Mouse (Mus musculus) heart, embryonic 12.5 days (tissue): ENCODE results near the gene Zfp580. TPM values are rescaled to one million over a fixed set of nuclear protein-coding genes. Genes with fewer than 3 reads are reported as not detected.

Experiments used
- ATAC-seq: fragments of 200-750 bp; cut with Nextera tagmentation; 2 replicates; pipeline ENCODE4 v1.8.0; 2017; ENCODE audit warnings: moderate TSS enrichment, moderate library complexity; ENCODE audit not compliant: insufficient number of reproducible peaks, low FRiP score
- H3K27ac ChIP-seq: fragments of 300-500 bp; sonication (generic); 2 replicates; pipeline ENCODE4 v1.5.1; 2016; ENCODE audit warnings: mild to moderate bottlenecking, moderate library complexity; ENCODE audit not compliant: poor library complexity, severe bottlenecking
- H3K27me3 ChIP-seq: fragments of 300-500 bp; sonication (generic); replicated peaks from 2 replicates; pipeline ENCODE4 v1.6.1; 2016; ENCODE audit warnings: mild to moderate bottlenecking, moderate library complexity
- H3K36me3 ChIP-seq: fragments of 300-500 bp; sonication (generic); 2 replicates; pipeline ENCODE4 v1.6.1; 2016; ENCODE audit warnings: mild to moderate bottlenecking, moderate library complexity
- H3K4me1 ChIP-seq: fragments of 300-500 bp; sonication (generic); replicated peaks from 2 replicates; pipeline ENCODE4 v1.6.1; 2016; ENCODE audit warnings: mild to moderate bottlenecking
- H3K4me2 ChIP-seq: fragments of 300-500 bp; sonication (generic); 2 replicates; pipeline ENCODE4 v1.6.1; 2016; ENCODE audit warnings: mild to moderate bottlenecking, moderate library complexity
- H3K4me3 ChIP-seq: fragments of 300-500 bp; sonication (generic); 2 replicates; pipeline ENCODE4 v1.5.1; 2016; ENCODE audit warnings: mild to moderate bottlenecking
- H3K9ac ChIP-seq: fragments of 300-500 bp; sonication (generic); 2 replicates; pipeline ENCODE4 v1.6.1; 2016; ENCODE audit warnings: mild to moderate bottlenecking, moderate library complexity
- H3K9me3 ChIP-seq: fragments of 300-500 bp; sonication (generic); replicated peaks from 2 replicates; pipeline ENCODE4 v1.6.1; 2016; ENCODE audit warnings: mild to moderate bottlenecking, moderate library complexity
- WGBS: fragments of 180-500 bp; shearing (Covaris S2); methylation state at CpG from one replicate; pipeline ENCODE4 v1.1.7; 2016; 5-methylcytosine and 5-hydroxymethylcytosine counted together
- polyA plus RNA-seq: library from polyadenylated mRNA; unstranded; fragments of >200 nt; fragmentation: Nextera tagmentation; extraction: Ambion mirVana; gene quantifications from 2 replicates; pipeline ENCODE4 v1.2.1, GENCODE M21; 2016

Gene Zfp580
- polyA plus RNA-seq, 1 experiment from 2014 or later, result 16.6 TPM

- H3K36me3 ChIP-seq, result peaks cover 54% of the 10 kb centered on the region
- H3K9me3 ChIP-seq, result peaks cover 25% of the 10 kb centered on the region
- H3K4me3 ChIP-seq, result no peak overlapping the region
- no peak overlapping the region for H3K27ac ChIP-seq
- no peak overlapping the region for H3K9ac ChIP-seq
- no peak for ATAC-seq
- WGBS, result 89% methylated on average over 9 of the region's 9 CpGs
- H3K4me2 ChIP-seq, result no peak overlapping the region
- peaks cover 10% of the 10 kb centered on the region for H3K4me1 ChIP-seq
- H3K27me3 ChIP-seq, result no peaks in the 10 kb centered on the region
Measured at GRCm38 (mm10) chr7:5036136-5036535, 15.2 kb upstream of the Zfp580 start.

- Histone ChIP-seq H3K9ac (no peak overlapping the region), H3K27ac (no peak overlapping the region), H3K4me2 (no peak overlapping the region), H3K4me1 (peaks cover 10% of the 10 kb centered on the region), H3K9me3 (peaks cover 16% of the 10 kb centered on the region), H3K4me3 (no peak overlapping the region), H3K36me3 (peaks cover 51% of the 10 kb centered on the region), H3K27me3 (no peaks in the 10 kb centered on the region)
- WGBS, result 86% methylated on average over 7 of the region's 7 CpGs
- ATAC-seq, result no peak
Measured at GRCm38 (mm10) chr7:5037026-5037425, 14.3 kb upstream of the Zfp580 start.

- no peak for ATAC-seq
Measured at GRCm38 (mm10) chr7:5037467-5037866, 13.9 kb upstream of the Zfp580 start.

GRCm38 (mm10) chr7:5038109-5038732 lies 13.1 kb upstream of the Zfp580 start, which contains the start of gene Zfp784:
Gene Zfp784, minus strand, starts transcription at chr7:5038446.
- Histone ChIP-seq H3K27ac (peak within 1 kb of the TSS; percentile 92), H3K27me3 (no peaks in the 10 kb centered on the region), H3K36me3 (peaks cover 39% of the 10 kb centered on the region), H3K9ac (peak within 1 kb of the TSS; percentile 77), H3K9me3 (peaks cover 6% of the 10 kb centered on the region), H3K4me2 (peak within 1 kb of the TSS; percentile 65), H3K4me3 (peak within 1 kb of the TSS; percentile 66), H3K4me1 (peaks cover 10% of the 10 kb centered on the region)
- ATAC-seq, result peak; percentile 97
- WGBS, result under 1% methylated on average over 48 of the region's 48 CpGs

More at GRCm38 (mm10) chr7:5037467-5037866, 13.9 kb upstream of the Zfp580 start:
- peaks cover 10% of the 10 kb centered on the region for H3K4me1 ChIP-seq
- peak overlapping the region; percentile 92; the same call in 1 of the 2 replicates for H3K27ac ChIP-seq
- H3K27me3 ChIP-seq, result no peaks in the 10 kb centered on the region
- 76% methylated on average over 8 of the region's 8 CpGs for WGBS
- peak overlapping the region; percentile 66 for H3K4me3 ChIP-seq
- H3K4me2 ChIP-seq, result peak overlapping the region; percentile 65
- H3K9me3 ChIP-seq, result peaks cover 12% of the 10 kb centered on the region
- H3K36me3 ChIP-seq, result peaks cover 47% of the 10 kb centered on the region
- H3K9ac ChIP-seq, result 0 out of 2 replicates have a peak overlapping the region, but pooled peaks have one; percentile 77

GRCm38 (mm10) chr7:5038940-5039339 lies 12.4 kb upstream of the Zfp580 start:
- H3K9me3 ChIP-seq, result peaks cover 6% of the 10 kb centered on the region
- no peak for ATAC-seq
- 37% methylated on average over 5 of the region's 5 CpGs for WGBS
- peak overlapping the region; percentile 66 for H3K4me3 ChIP-seq
- H3K4me2 ChIP-seq, result peak overlapping the region; percentile 65
- peak overlapping the region; percentile 77 for H3K9ac ChIP-seq
- peaks cover 10% of the 10 kb centered on the region for H3K4me1 ChIP-seq
- no peaks in the 10 kb centered on the region for H3K27me3 ChIP-seq
- peak overlapping the region; percentile 92; the same call in 1 of the 2 replicates for H3K27ac ChIP-seq
- peaks cover 32% of the 10 kb centered on the region for H3K36me3 ChIP-seq

GRCm38 (mm10) chr7:5044981-5045380 lies 6.4 kb upstream of the Zfp580 start:
- no peak overlapping the region for H3K4me2 ChIP-seq
- H3K9ac ChIP-seq, result no peak overlapping the region
- no peaks in the 10 kb centered on the region for H3K9me3 ChIP-seq
- no peak for ATAC-seq
- H3K4me1 ChIP-seq, result 0 out of 2 replicates have a peak, but pooled peaks cover 1% of the 10 kb centered on the region
- 63% methylated on average over 2 of the region's 2 CpGs for WGBS
- peaks cover 6% of the 10 kb centered on the region for H3K36me3 ChIP-seq
- no peaks in the 10 kb centered on the region for H3K27me3 ChIP-seq
- H3K4me3 ChIP-seq, result no peak overlapping the region
- H3K27ac ChIP-seq, result no peak overlapping the region

- H3K4me3 ChIP-seq, result no peak overlapping the region
- H3K27me3 ChIP-seq, result no peaks in the 10 kb centered on the region
- peaks cover 9% of the 10 kb centered on the region for H3K4me1 ChIP-seq
- no peak overlapping the region for H3K27ac ChIP-seq
- H3K9ac ChIP-seq, result no peak overlapping the region
- H3K4me2 ChIP-seq, result no peak overlapping the region
- 61% methylated on average over 2 of the region's 2 CpGs for WGBS
- peaks cover 6% of the 10 kb centered on the region for H3K36me3 ChIP-seq
- H3K9me3 ChIP-seq, result no peaks in the 10 kb centered on the region
- ATAC-seq, result no peak
Measured at GRCm38 (mm10) chr7:5046112-5046511, 5.2 kb upstream of the Zfp580 start.

- peaks cover 7% of the 10 kb centered on the region for H3K27me3 ChIP-seq
- 27% methylated on average over 2 of the region's 2 CpGs for WGBS
- H3K4me1 ChIP-seq, result peaks cover 15% of the 10 kb centered on the region
- no peak overlapping the region for H3K27ac ChIP-seq
- no peak for ATAC-seq
- H3K36me3 ChIP-seq, result no peaks in the 10 kb centered on the region
- H3K4me2 ChIP-seq, result no peak overlapping the region
- H3K9ac ChIP-seq, result no peak overlapping the region
- no peak overlapping the region for H3K4me3 ChIP-seq
- no peaks in the 10 kb centered on the region for H3K9me3 ChIP-seq
Measured at GRCm38 (mm10) chr7:5047313-5047712, 4.0 kb upstream of the Zfp580 start.

- 7% methylated on average over 10 of the region's 12 CpGs for WGBS
- no peaks in the 10 kb centered on the region for H3K9me3 ChIP-seq
- peaks cover 59% of the 10 kb centered on the region for H3K27me3 ChIP-seq
- H3K4me3 ChIP-seq, result peak overlapping the region; percentile 91
- H3K36me3 ChIP-seq, result no peaks in the 10 kb centered on the region
- peak overlapping the region; percentile 88 for H3K9ac ChIP-seq
- H3K4me2 ChIP-seq, result peak overlapping the region; percentile 88
- no peak for ATAC-seq
- peaks cover 41% of the 10 kb centered on the region for H3K4me1 ChIP-seq
- no peak overlapping the region for H3K27ac ChIP-seq
Measured at GRCm38 (mm10) chr7:5052438-5052837, 1.1 kb downstream of the Zfp580 start.

GRCm38 (mm10) chr7:5052931-5053343 lies 1.6 kb downstream of the Zfp580 start:
- peaks cover 41% of the 10 kb centered on the region for H3K4me1 ChIP-seq
- ATAC-seq, result no peak
- WGBS, result 6% methylated on average over 45 of the region's 45 CpGs
- no peaks in the 10 kb centered on the region for H3K36me3 ChIP-seq
- H3K4me3 ChIP-seq, result peak overlapping the region; percentile 91
- no peaks in the 10 kb centered on the region for H3K9me3 ChIP-seq
- no peak overlapping the region for H3K27ac ChIP-seq
- peak overlapping the region; percentile 88 for H3K9ac ChIP-seq
- H3K4me2 ChIP-seq, result peak overlapping the region; percentile 88
- peaks cover 64% of the 10 kb centered on the region for H3K27me3 ChIP-seq

GRCm38 (mm10) chr7:5053456-5054179 lies 2.3 kb downstream of the Zfp580 start:
- Histone ChIP-seq H3K27ac (no peak overlapping the region), H3K9me3 (no peaks in the 10 kb centered on the region), H3K4me3 (peak overlapping the region; percentile 91), H3K4me1 (peaks cover 41% of the 10 kb centered on the region), H3K4me2 (peak overlapping the region; percentile 88), H3K9ac (peak overlapping the region; percentile 47), H3K36me3 (no peaks in the 10 kb centered on the region), H3K27me3 (peaks cover 70% of the 10 kb centered on the region)
- ATAC-seq, result no peak
- WGBS, result 7% methylated on average over 32 of the region's 32 CpGs
